Mouse (Mus musculus) CH12.LX (cell line): ENCODE data around the gene Thsd4. TPM values are rescaled to one million over a fixed set of nuclear protein-coding genes. Genes with fewer than 3 reads are reported as not detected.

Source experiments
- DNase-seq: peaks from one replicate; pipeline ENCODE4 v3.0.0-alpha.2; 2013; ENCODE audit errors: extremely low read depth
- H3K27ac ChIP-seq: 2 replicates; pipeline ENCODE4 v1.5.1; 2012; ENCODE audit warnings: low read depth, mild to moderate bottlenecking, control low read depth, moderate library complexity; ENCODE audit not compliant: insufficient read depth
- H3K27me3 ChIP-seq: replicated peaks from 2 replicates; pipeline ENCODE3; 2012; ENCODE audit warnings: inconsistent platforms
- H3K36me3 ChIP-seq, 2 experiments: replicated peaks in 1 of 2; 2 replicates each; pipeline versions ENCODE3 to v1.6.1; 2012; ENCODE audit warnings: inconsistent platforms in 1 of 2, low read length in 1 of 2, mild to moderate bottlenecking in 1 of 2, mixed read lengths in 1 of 2, moderate library complexity in 1 of 2; ENCODE audit not compliant: control insufficient read depth in 1 of 2, insufficient read depth in 1 of 2
- H3K4me1 ChIP-seq, 2 experiments: 2 replicates each; pipeline ENCODE4 v1.6.1; 2012; ENCODE audit warnings: inconsistent platforms in 1 of 2, moderate library complexity in 1 of 2; ENCODE audit not compliant: insufficient read depth in 2 of 2, control insufficient read depth in 1 of 2
- H3K4me2 ChIP-seq: 2 replicates; pipeline ENCODE4 v1.6.1; 2012; ENCODE audit warnings: low read depth, mild to moderate bottlenecking, control low read depth; ENCODE audit not compliant: poor library complexity, insufficient read depth, severe bottlenecking
- H3K4me3 ChIP-seq, 3 experiments: fragments of 150-350 bp in 1 of 3; sonication (generic) in 1 of 3; replicated peaks in 1 of 3; 2 replicates each; pipeline versions ENCODE3 to v1.5.1; 2011 to 2012; ENCODE audit warnings: low read depth in 2 of 3, low read length in 2 of 3, mild to moderate bottlenecking in 2 of 3, moderate library complexity in 2 of 3, control low read depth in 1 of 3, improper control_type of control experiment in 1 of 3, inconsistent platforms in 1 of 3, mixed read lengths in 1 of 3; ENCODE audit not compliant: poor library complexity in 1 of 3
- H3K79me2 ChIP-seq: replicated peaks from 2 replicates; pipeline ENCODE4 v1.6.1; 2012; ENCODE audit warnings: mild to moderate bottlenecking, moderate library complexity; ENCODE audit not compliant: control insufficient read depth, poor library complexity, insufficient read depth, severe bottlenecking; ENCODE audit errors: extremely low read depth
- H3K9ac ChIP-seq: 2 replicates; pipeline ENCODE4 v1.6.1; 2012; ENCODE audit warnings: low read depth, mild to moderate bottlenecking, control low read depth, moderate library complexity; ENCODE audit not compliant: insufficient read depth
- H3K9me3 ChIP-seq: replicated peaks from 2 replicates; pipeline ENCODE3; 2012; ENCODE audit warnings: low read length, inconsistent platforms, mixed read lengths
- BHLHE40 ChIP-seq: IDR thresholded peaks from 2 replicates; pipeline ENCODE4 v1.6.1; 2011; ENCODE audit warnings: mild to moderate bottlenecking, low read depth, low read length, improper control_type of control experiment
- CHD1 ChIP-seq: IDR thresholded peaks from 2 replicates; pipeline ENCODE4 v1.6.1; 2012; ENCODE audit warnings: low read depth, low read length, improper control_type of control experiment, inconsistent platforms
- CTCF ChIP-seq, 2 experiments: IDR thresholded peaks in 1 of 2; conservative IDR thresholded peaks in 1 of 2; 2 replicates each; pipeline ENCODE4 v1.5.1; 2011 to 2012; ENCODE audit warnings: low read depth in 2 of 2, low read length in 2 of 2, improper control_type of control experiment in 1 of 2, inconsistent platforms in 1 of 2, mild to moderate bottlenecking in 1 of 2, moderate library complexity in 1 of 2
- EP300 ChIP-seq: IDR thresholded peaks from 2 replicates; pipeline ENCODE4 v1.6.1; 2011; ENCODE audit warnings: low read length, improper control_type of control experiment
- ETS1 ChIP-seq: conservative IDR thresholded peaks from 2 replicates; pipeline ENCODE4 v1.6.1; 2012; ENCODE audit warnings: low read depth, mild to moderate bottlenecking, inconsistent platforms, low read length, improper control_type of control experiment, moderate library complexity
- GABPA ChIP-seq: IDR thresholded peaks from 2 replicates; pipeline ENCODE4 v1.6.1; 2012; ENCODE audit warnings: low read depth, low read length, improper control_type of control experiment, inconsistent platforms; ENCODE audit not compliant: insufficient replicate concordance
- HCFC1 ChIP-seq: IDR thresholded peaks from 2 replicates; pipeline ENCODE4 v1.6.1; 2012; ENCODE audit warnings: low read depth, mild to moderate bottlenecking, inconsistent platforms, low read length, improper control_type of control experiment
- JUN ChIP-seq: IDR thresholded peaks from 2 replicates; pipeline ENCODE4 v1.6.1; 2011; ENCODE audit warnings: low read depth, mild to moderate bottlenecking, low read length, improper control_type of control experiment, moderate library complexity; ENCODE audit not compliant: insufficient read depth
- JUND ChIP-seq: conservative IDR thresholded peaks from 2 replicates; pipeline ENCODE4 v1.6.1; 2011; ENCODE audit warnings: low read depth, low read length, improper control_type of control experiment
- KAT2A ChIP-seq: IDR thresholded peaks from 2 replicates; pipeline ENCODE4 v1.6.1; 2012; ENCODE audit warnings: low read length, improper control_type of control experiment, inconsistent platforms; ENCODE audit not compliant: insufficient replicate concordance
- MAFK ChIP-seq: IDR thresholded peaks from 2 replicates; pipeline ENCODE4 v1.6.1; 2011; ENCODE audit warnings: low read length, improper control_type of control experiment; ENCODE audit not compliant: insufficient replicate concordance
- MEF2A ChIP-seq: IDR thresholded peaks from 2 replicates; pipeline ENCODE4 v1.6.1; 2014; ENCODE audit warnings: low read depth, mild to moderate bottlenecking, inconsistent platforms, low read length, improper control_type of control experiment, borderline replicate concordance
- MXI1 ChIP-seq: IDR thresholded peaks from 2 replicates; pipeline ENCODE4 v1.6.1; 2011; ENCODE audit warnings: mild to moderate bottlenecking, low read depth, low read length, improper control_type of control experiment
- MYC ChIP-seq: IDR thresholded peaks from 2 replicates; pipeline ENCODE4 v1.6.1; 2011; ENCODE audit warnings: low read depth, mild to moderate bottlenecking, improper control_type of control experiment, low read length
- NELFE ChIP-seq: IDR thresholded peaks from 2 replicates; pipeline ENCODE4 v1.6.1; 2011; ENCODE audit warnings: low read depth, low read length, improper control_type of control experiment
- NRF1 ChIP-seq: IDR thresholded peaks from 2 replicates; pipeline ENCODE4 v1.6.1; 2014; ENCODE audit warnings: low read depth, mild to moderate bottlenecking, inconsistent platforms, low read length, improper control_type of control experiment, moderate library complexity
- PAX5 ChIP-seq: IDR thresholded peaks from 2 replicates; pipeline ENCODE4 v1.6.1; 2012; ENCODE audit warnings: low read length, inconsistent platforms, mixed read lengths
- POLR2AphosphoS2 ChIP-seq: IDR thresholded peaks from 2 replicates; pipeline ENCODE4 v1.6.1; 2011; ENCODE audit warnings: low read depth, low read length, improper control_type of control experiment
- RAD21 ChIP-seq: IDR thresholded peaks from 2 replicates; pipeline ENCODE4 v1.6.1; 2011; ENCODE audit warnings: low read depth, mild to moderate bottlenecking, low read length, improper control_type of control experiment, moderate library complexity
- RCOR1 ChIP-seq: conservative IDR thresholded peaks from 2 replicates; pipeline ENCODE4 v1.6.1; 2012; ENCODE audit warnings: low read depth, mild to moderate bottlenecking, inconsistent platforms, low read length, improper control_type of control experiment
- SIN3A ChIP-seq: IDR thresholded peaks from 2 replicates; pipeline ENCODE4 v1.6.1; 2012; ENCODE audit warnings: low read length, improper control_type of control experiment, inconsistent platforms
- SMC3 ChIP-seq: IDR thresholded peaks from 2 replicates; pipeline ENCODE4 v1.6.1; 2011; ENCODE audit warnings: low read depth, low read length, improper control_type of control experiment
- TCF12 ChIP-seq: IDR thresholded peaks from 2 replicates; pipeline ENCODE4 v1.6.1; 2014; ENCODE audit warnings: low read depth, mild to moderate bottlenecking, inconsistent platforms, low read length, improper control_type of control experiment
- UBTF ChIP-seq: IDR thresholded peaks from 2 replicates; pipeline ENCODE4 v1.6.1; 2012; ENCODE audit warnings: low read depth, mild to moderate bottlenecking, inconsistent platforms, low read length, improper control_type of control experiment, moderate library complexity
- USF1 ChIP-seq: IDR thresholded peaks from 2 replicates; pipeline ENCODE4 v1.6.1; 2014; ENCODE audit warnings: low read depth, mild to moderate bottlenecking, inconsistent platforms, low read length, improper control_type of control experiment
- USF2 ChIP-seq: conservative IDR thresholded peaks from 2 replicates; pipeline ENCODE4 v1.6.1; 2011; ENCODE audit warnings: low read depth, low read length, improper control_type of control experiment
- ZC3H11A ChIP-seq: IDR thresholded peaks from 2 replicates; pipeline ENCODE4 v1.6.1; 2012; ENCODE audit warnings: low read depth, mild to moderate bottlenecking, inconsistent platforms, low read length, improper control_type of control experiment
- ZKSCAN1 ChIP-seq: IDR thresholded peaks from 2 replicates; pipeline ENCODE4 v1.6.1; 2012; ENCODE audit warnings: low read depth, inconsistent platforms, low read length, improper control_type of control experiment, borderline replicate concordance
- ZMIZ1 ChIP-seq: IDR thresholded peaks from 2 replicates; pipeline ENCODE4 v1.6.1; 2012; ENCODE audit warnings: low read depth, mild to moderate bottlenecking, inconsistent platforms, low read length, improper control_type of control experiment
- ZNF384 ChIP-seq: IDR thresholded peaks from 2 replicates; pipeline ENCODE4 v1.6.1; 2012; ENCODE audit warnings: low read depth, low read length, improper control_type of control experiment, inconsistent platforms
- dilution Hi-C: fragments of 300-500 bp; cut with MboI; formaldehyde crosslinking; loops from 2 replicates; pipeline ENCODE4 v1.14.3; 2020; ENCODE audit warnings: low sequenced_read_pairs; ENCODE audit not compliant: extremely low pct_unique_long_range_greater_than_20kb, extremely low pct_ligation_motif_present
- in situ Hi-C: fragments of 300-500 bp; cut with MboI; formaldehyde crosslinking; loops from 3 replicates; pipeline ENCODE4 v1.14.3; 2019; ENCODE audit warnings: low sequenced_read_pairs, low pct_ligation_motif_present, low pct_unique_long_range_greater_than_20kb, mixed read lengths
- polyA plus RNA-seq: library from polyadenylated mRNA; unstranded; fragments of >175 nt; gene quantifications from 2 replicates; pipeline ENCODE4 v1.2.1, GENCODE M21; 2012; ENCODE audit warnings: low read depth; ENCODE audit not compliant: insufficient read length
- total RNA-seq, 2 experiments: library from RNA; depleted of rRNA; stranded (reverse); fragments of 300-350 nt in 1 of 2; fragments of >200 nt in 1 of 2; gene quantifications; 2 replicates each; pipeline ENCODE4 v1.2.3; 2012 to 2014

The Thsd4 gene
- total and polyA plus RNA-seq, 3 experiments: not detected

GRCm38 (mm10) chr9:60458468-60458962 is 63.3 kb downstream of the Thsd4 start:
- Histone ChIP-seq H3K4me2 (no peak overlapping the region), H3K27ac (no peak overlapping the region)
- in situ Hi-C loops: no loop called here

GRCm38 (mm10) chr9:60457359-60458210 is 64.3 kb downstream of the Thsd4 start:
- in situ Hi-C loops: no loop called here
- Histone ChIP-seq H3K27ac (no peak overlapping the region), H3K36me3 (no peaks in the 10 kb centered on the region), H3K4me2 (no peak overlapping the region), H3K4me3 (no peak overlapping the region), H3K79me2 (no peaks in the 10 kb centered on the region), H3K9ac (no peak overlapping the region), H3K9me3 (no peaks in the 10 kb centered on the region), H3K4me1 (peaks cover 6 to 27% of the 10 kb centered on the region in 2 experiments; a peak in 3 of 4 replicates), H3K27me3 (no peaks in the 10 kb centered on the region)
- DNase-seq: no peak
- no peak for TF ChIP-seq ZMIZ1
- TF ChIP-seq MYC: no peak
- TF ChIP-seq ZKSCAN1: no peak
- no peak for TF ChIP-seq SIN3A
- no peak for TF ChIP-seq JUN
- no peak for TF ChIP-seq CTCF (conservative IDR thresholded peaks at IDR 0.05 in 1 of 2, IDR thresholded peaks at IDR 0.05 in 1 of 2; ENCODE audit: low read depth in 2 of 2, low read length in 2 of 2)
- TF ChIP-seq PAX5: no peak
- no peak for TF ChIP-seq CHD1
- no peak for TF ChIP-seq NELFE
- no peak for TF ChIP-seq ZC3H11A
- no peak for TF ChIP-seq ZNF384
- TF ChIP-seq MAFK: no peak
- no peak for TF ChIP-seq MEF2A
- TF ChIP-seq RAD21: no peak
- TF ChIP-seq POLR2AphosphoS2: no peak
- no peak for TF ChIP-seq UBTF
- TF ChIP-seq NRF1: no peak
- dilution Hi-C loops: no loop called here

More at GRCm38 (mm10) chr9:60458468-60458962, 63.3 kb downstream of the Thsd4 start:
- Histone ChIP-seq H3K79me2 (no peaks in the 10 kb centered on the region), H3K36me3 (no peaks in the 10 kb centered on the region), H3K4me1 (peaks cover 6 to 30% of the 10 kb centered on the region in 2 experiments; a peak in 3 of 4 replicates), H3K9ac (no peak overlapping the region), H3K27me3 (no peaks in the 10 kb centered on the region), H3K9me3 (no peaks in the 10 kb centered on the region), H3K4me3 (no peak overlapping the region)
- no peak for DNase-seq
- TF ChIP-seq TCF12 (no peak), RCOR1 (no peak), USF1 (no peak), GABPA (no peak), ZNF384 (no peak), ZKSCAN1 (no peak), BHLHE40 (no peak), SMC3 (no peak), MEF2A (no peak), MAFK (no peak), JUND (no peak), HCFC1 (no peak), USF2 (no peak), NRF1 (no peak), ETS1 (no peak), EP300 (no peak), JUN (no peak), KAT2A (no peak), UBTF (no peak), MXI1 (no peak)
- dilution Hi-C loops: no loop called here
